9 mouse cellular contexts compared by ENCODE assay signal in the genomic region with DNA sequence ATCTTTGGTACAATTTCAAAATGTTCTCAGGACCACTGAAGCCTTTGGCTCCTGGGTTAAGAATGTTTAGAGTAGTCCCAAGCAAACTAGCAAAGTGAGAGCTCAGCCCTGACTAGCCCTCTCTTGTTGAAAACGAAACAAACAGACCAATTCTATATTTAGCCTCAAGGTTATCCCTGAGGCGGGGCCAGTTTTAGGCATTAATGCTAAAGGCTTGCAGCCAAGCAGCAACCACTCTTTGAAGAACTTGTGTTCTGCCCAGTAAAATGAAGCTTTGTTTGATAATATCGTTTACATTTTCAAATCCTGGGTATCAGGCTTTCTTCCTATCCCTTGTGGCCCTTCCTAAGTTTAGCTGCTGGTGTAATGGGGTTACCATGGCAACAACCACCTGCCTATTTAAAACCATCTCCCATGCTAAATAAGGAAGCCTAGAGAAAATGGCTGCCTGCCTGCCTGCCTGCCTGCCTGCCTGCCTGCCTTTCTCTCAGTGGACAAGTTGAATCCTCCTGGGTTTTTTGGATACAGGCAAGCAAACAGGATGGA.
A peak's percentile ranks its signal among the peaks of the same experiment; 100 is the strongest.
DNase-seq lines count a peak whose midpoint lies in the region; ATAC-seq lines count a peak whose summit lies in the region.
"Had no signal": no experiment of that assay in that cellular context is flagged by ENCODE, and none has a peak within 500 bp of the region (broad histone marks: within the 10 kb centered on the region; RNA-seq: fewer than 3 reads in every experiment).

No protein-coding gene starts in this region.

- H3K36me3 ChIP-seq in midbrain, embryonic 15.5 days (replicated peaks) = no peaks in the 10 kb centered on the region
- H3K36me3 ChIP-seq: embryonic facial prominence, embryonic 12.5 days had no signal

- no peak overlapping the region; the same call in 1 of the 2 replicates for H3K4me2 ChIP-seq in midbrain, embryonic 15.5 days
- H3K4me2 ChIP-seq: embryonic facial prominence, embryonic 12.5 days had no signal

- no peak overlapping the region for H3K9ac ChIP-seq in midbrain, embryonic 15.5 days
- H3K9ac ChIP-seq: embryonic facial prominence, embryonic 12.5 days had no signal

- H3K4me1 ChIP-seq in midbrain, embryonic 15.5 days = peaks cover 29% of the 10 kb centered on the region

- DNase-seq in layer of hippocampus, adult 11-12 months (ENCODE audit: low spot score) = peak; percentile 80
- DNase-seq in layer of hippocampus, postnatal 36 days = no peak
- DNase-seq in ZHBTc4 (ENCODE audit: low read depth, low spot score) (peak; percentile 88), adipocyte (ENCODE audit: low spot score) (no peak)
- DNase-seq in forelimb bud, embryonic 11.5 days (ENCODE audit: low read depth, low spot score) = peak; percentile 31
- peak; percentile 63 for DNase-seq in induced T-regulatory cell, adult 2 months (ENCODE audit: low read depth)
- DNase-seq in yolk sac, embryonic 10.5 days (ENCODE audit: low spot score) = peak; percentile 59

- peak; percentile 77 for ATAC-seq in midbrain, embryonic 15.5 days (replicated peaks)

- no peaks in the 10 kb centered on the region for H3K9me3 ChIP-seq in midbrain, embryonic 15.5 days
- H3K9me3 ChIP-seq: embryonic facial prominence, embryonic 12.5 days had no signal

- WGBS in midbrain, embryonic 15.5 days = 17% methylated on average over 3 of the region's 3 CpGs

- no peak overlapping the region for H3K4me3 ChIP-seq in midbrain, embryonic 15.5 days
- H3K4me3 ChIP-seq: embryonic facial prominence, embryonic 12.5 days had no signal

- H3K27ac ChIP-seq in midbrain, embryonic 15.5 days = peak overlapping the region; percentile 72
- H3K27ac ChIP-seq: embryonic facial prominence, embryonic 12.5 days had no signal

- no peaks in the 10 kb centered on the region for H3K27me3 ChIP-seq in midbrain, embryonic 15.5 days (replicated peaks)
- H3K27me3 ChIP-seq: embryonic facial prominence, embryonic 12.5 days had no signal

Comparison
In these comparisons a context has a peak if more than half of its experiments do, and no peak if none do; other contexts are left out.
1. DNase-seq: peak in layer of hippocampus, adult 11-12 months (single experiment), ZHBTc4 (single experiment), forelimb bud, embryonic 11.5 days (single experiment), induced T-regulatory cell, adult 2 months (single experiment) and yolk sac, embryonic 10.5 days (single experiment); none in layer of hippocampus, postnatal 36 days (0 of 2) and adipocyte (single experiment).